Mouse (Mus musculus): Measurements from ENCODE around the gene Rab1b. TPM values are rescaled to one million over a fixed set of nuclear protein-coding genes. Genes with fewer than 3 reads are reported as not detected.

Gene Rab1b
- polyA plus RNA-seq, 1 experiment: 197 TPM

- Histone ChIP-seq H3K27ac (ENCODE audit: insufficient read depth, low read length) (no peak overlapping the region), H3K4me3 (ENCODE audit: insufficient read depth, low read length) (no peak overlapping the region), H3K4me1 (ENCODE audit: control insufficient read depth, insufficient read depth, low read length) (no peaks in the 10 kb centered on the region)
- TF ChIP-seq POLR2A (IDR thresholded peaks at IDR 0.05; ENCODE audit: extremely low read depth, insufficient read depth, low read length) (no peak), CTCF (IDR thresholded peaks at IDR 0.05; ENCODE audit: extremely low read depth, insufficient read depth, low read length) (no peak)
These were observed 39.7 kb downstream of the Rab1b start for GRCm38 (mm10) chr19:5067040-5067799.

- no peak overlapping the region for H3K4me3 ChIP-seq (ENCODE audit: insufficient read depth, low read length)
- H3K27ac ChIP-seq (ENCODE audit: insufficient read depth, low read length): no peak overlapping the region
- TF ChIP-seq CTCF (IDR thresholded peaks at IDR 0.05; ENCODE audit: extremely low read depth, insufficient read depth, low read length): no peak
- no peak for TF ChIP-seq POLR2A (IDR thresholded peaks at IDR 0.05; ENCODE audit: extremely low read depth, insufficient read depth, low read length)
- 0 out of 2 replicates have a peak, but pooled peaks cover 1% of the 10 kb centered on the region for H3K4me1 ChIP-seq (ENCODE audit: control insufficient read depth, insufficient read depth, low read length)
These were observed 41.8 kb downstream of the Rab1b start for GRCm38 (mm10) chr19:5065104-5065503.

GRCm38 (mm10) chr19:5062446-5062845, 44.4 kb downstream of the Rab1b start:
- H3K27ac ChIP-seq (ENCODE audit: insufficient read depth, low read length): no peak overlapping the region
- H3K4me3 ChIP-seq (ENCODE audit: insufficient read depth, low read length): no peak overlapping the region
- peaks cover 7% of the 10 kb centered on the region for H3K4me1 ChIP-seq (ENCODE audit: control insufficient read depth, insufficient read depth, low read length)
- no peak for TF ChIP-seq POLR2A (IDR thresholded peaks at IDR 0.05; ENCODE audit: extremely low read depth, insufficient read depth, low read length)
- TF ChIP-seq CTCF (IDR thresholded peaks at IDR 0.05; ENCODE audit: extremely low read depth, insufficient read depth, low read length): no peak

- Histone ChIP-seq H3K4me1 (ENCODE audit: control insufficient read depth, insufficient read depth, low read length) (peaks cover 7% of the 10 kb centered on the region), H3K27ac (ENCODE audit: insufficient read depth, low read length) (no peak overlapping the region), H3K4me3 (ENCODE audit: insufficient read depth, low read length) (no peak overlapping the region)
- TF ChIP-seq POLR2A (IDR thresholded peaks at IDR 0.05; ENCODE audit: extremely low read depth, insufficient read depth, low read length) (no peak), CTCF (IDR thresholded peaks at IDR 0.05; ENCODE audit: extremely low read depth, insufficient read depth, low read length) (no peak)
These were observed 44.8 kb downstream of the Rab1b start for GRCm38 (mm10) chr19:5062041-5062440.

GRCm38 (mm10) chr19:5060365-5061330, 46.2 kb downstream of the Rab1b start:
- TF ChIP-seq POLR2A (IDR thresholded peaks at IDR 0.05; ENCODE audit: extremely low read depth, insufficient read depth, low read length) (no peak), CTCF (IDR thresholded peaks at IDR 0.05; ENCODE audit: extremely low read depth, insufficient read depth, low read length) (no peak)
- no peak overlapping the region for H3K27ac ChIP-seq (ENCODE audit: insufficient read depth, low read length)
- peaks cover 7% of the 10 kb centered on the region for H3K4me1 ChIP-seq (ENCODE audit: control insufficient read depth, insufficient read depth, low read length)
- no peak overlapping the region for H3K4me3 ChIP-seq (ENCODE audit: insufficient read depth, low read length)

GRCm38 (mm10) chr19:5058801-5059771, 47.8 kb downstream of the Rab1b start:
- Histone ChIP-seq H3K4me3 (ENCODE audit: insufficient read depth, low read length) (no peak overlapping the region), H3K4me1 (ENCODE audit: control insufficient read depth, insufficient read depth, low read length) (peaks cover 7% of the 10 kb centered on the region), H3K27ac (ENCODE audit: insufficient read depth, low read length) (no peak overlapping the region)
- TF ChIP-seq POLR2A (IDR thresholded peaks at IDR 0.05; ENCODE audit: extremely low read depth, insufficient read depth, low read length): no peak
- no peak for TF ChIP-seq CTCF (IDR thresholded peaks at IDR 0.05; ENCODE audit: extremely low read depth, insufficient read depth, low read length)

GRCm38 (mm10) chr19:5057876-5058775, 48.7 kb downstream of the Rab1b start:
- peaks cover 7% of the 10 kb centered on the region for H3K4me1 ChIP-seq (ENCODE audit: control insufficient read depth, insufficient read depth, low read length)
- H3K4me3 ChIP-seq (ENCODE audit: insufficient read depth, low read length): no peak overlapping the region
- no peak overlapping the region for H3K27ac ChIP-seq (ENCODE audit: insufficient read depth, low read length)
- TF ChIP-seq POLR2A (IDR thresholded peaks at IDR 0.05; ENCODE audit: extremely low read depth, insufficient read depth, low read length) (0 out of 2 replicates have a peak, but pooled peaks have one; percentile 22), CTCF (IDR thresholded peaks at IDR 0.05; ENCODE audit: extremely low read depth, insufficient read depth, low read length) (no peak)

- TF ChIP-seq POLR2A (IDR thresholded peaks at IDR 0.05; ENCODE audit: extremely low read depth, insufficient read depth, low read length) (no peak), CTCF (IDR thresholded peaks at IDR 0.05; ENCODE audit: extremely low read depth, insufficient read depth, low read length) (peak; percentile 56)
- Histone ChIP-seq H3K4me1 (ENCODE audit: control insufficient read depth, insufficient read depth, low read length) (peaks cover 5% of the 10 kb centered on the region), H3K4me3 (ENCODE audit: insufficient read depth, low read length) (no peak overlapping the region), H3K27ac (ENCODE audit: insufficient read depth, low read length) (no peak overlapping the region)
These were observed 50.6 kb downstream of the Rab1b start for GRCm38 (mm10) chr19:5056251-5056650.
